Mouse (Mus musculus) lung, postnatal 0 days (tissue): ENCODE data around the gene Plekhm3. TPM values are rescaled to one million over a fixed set of nuclear protein-coding genes. Genes with fewer than 3 reads are reported as not detected.

ENCODE experiments used
- ATAC-seq: fragments of 200-750 bp; cut with Nextera tagmentation; 2 replicates; pipeline ENCODE4 v1.8.0; 2017; ENCODE audit warnings: moderate library complexity
- DNase-seq: peaks from one replicate; pipeline ENCODE4 v3.0.0-alpha.2; 2016; ENCODE audit warnings: low spot score
- H3K27ac ChIP-seq: fragments of 300-500 bp; sonication (generic); 2 replicates; pipeline ENCODE4 v1.5.1; 2014; ENCODE audit warnings: antibody characterized with exemption, mild to moderate bottlenecking, low read length, mixed read lengths
- H3K27me3 ChIP-seq: fragments of 300-500 bp; sonication (generic); replicated peaks from 2 replicates; pipeline ENCODE4 v1.6.1; 2014; ENCODE audit warnings: low read length, mixed read lengths; ENCODE audit not compliant: insufficient read depth
- H3K36me3 ChIP-seq: fragments of 300-500 bp; sonication (generic); 2 replicates; pipeline ENCODE4 v1.6.1; 2014; ENCODE audit warnings: low read length, mixed read lengths; ENCODE audit not compliant: insufficient read depth
- H3K4me1 ChIP-seq: fragments of 300-500 bp; sonication (generic); 2 replicates; pipeline ENCODE4 v1.6.1; 2014; ENCODE audit warnings: antibody characterized with exemption, low read depth, low read length, mixed read lengths; ENCODE audit not compliant: insufficient read depth
- H3K4me2 ChIP-seq: fragments of 300-500 bp; sonication (generic); replicated peaks from 2 replicates; pipeline ENCODE4 v1.6.1; 2014; ENCODE audit warnings: low read depth, mild to moderate bottlenecking, low read length, moderate library complexity, mixed read lengths
- H3K4me3 ChIP-seq: fragments of 300-500 bp; sonication (generic); 2 replicates; pipeline ENCODE4 v1.5.1; 2014; ENCODE audit warnings: low read depth, low read length
- H3K9ac ChIP-seq: fragments of 300-500 bp; sonication (generic); replicated peaks from 2 replicates; pipeline ENCODE4 v1.6.1; 2014; ENCODE audit warnings: low read depth, mild to moderate bottlenecking
- H3K9me3 ChIP-seq: fragments of 300-500 bp; sonication (generic); 2 replicates; pipeline ENCODE4 v1.6.1; 2016; ENCODE audit warnings: low read length, mixed read lengths
- CTCF ChIP-seq: IDR thresholded peaks from 2 replicates; pipeline ENCODE4 v1.5.1; 2016; ENCODE audit warnings: antibody characterized with exemption, mild to moderate bottlenecking
- EP300 ChIP-seq: IDR thresholded peaks from 2 replicates; pipeline ENCODE4 v1.6.1; 2016; ENCODE audit warnings: antibody characterized with exemption, mild to moderate bottlenecking, control low read depth
- WGBS: fragments of 180-500 bp; shearing (Covaris S2); extraction: QIAGEN DNeasy Blood & Tissue Kit; methylation state at CpG from one replicate; pipeline ENCODE4 v1.1.7; 2014; 5-methylcytosine and 5-hydroxymethylcytosine counted together
- polyA plus RNA-seq: library from polyadenylated mRNA; unstranded; fragments of >200 nt; fragmentation: Nextera tagmentation; extraction: Ambion mirVana; gene quantifications from 2 replicates; pipeline ENCODE4 v1.2.1, GENCODE M21; 2015

The Plekhm3 gene
- polyA plus RNA-seq, 1 experiment from 2014 or later: 4.7 TPM

GRCm38 (mm10) chr1:64924283-64924682, 32.3 kb downstream of the Plekhm3 start:
- Histone ChIP-seq H3K27me3 (no peaks in the 10 kb centered on the region), H3K4me3 (no peak overlapping the region), H3K9ac (no peak overlapping the region), H3K36me3 (peaks cover 10% of the 10 kb centered on the region; the same call in 1 of the 2 replicates), H3K27ac (no peak overlapping the region), H3K9me3 (no peaks in the 10 kb centered on the region), H3K4me2 (no peak overlapping the region), H3K4me1 (no peaks in the 10 kb centered on the region)
- ATAC-seq: no peak
- no peak for DNase-seq
- 76% methylated on average over 12 of the region's 12 CpGs for WGBS
- no peak for TF ChIP-seq EP300
- no peak for TF ChIP-seq CTCF

GRCm38 (mm10) chr1:64918810-64919528, 37.7 kb downstream of the Plekhm3 start:
- DNase-seq: peak; percentile 79
- H3K4me1 ChIP-seq: 0 out of 2 replicates have a peak, but pooled peaks cover 2% of the 10 kb centered on the region
- H3K9ac ChIP-seq: no peak overlapping the region
- ATAC-seq: 0 out of 2 replicates have a peak, but pooled peaks have one; percentile 25
- 48% methylated on average over 14 of the region's 14 CpGs for WGBS
- no peak overlapping the region for H3K27ac ChIP-seq
- no peaks in the 10 kb centered on the region for H3K9me3 ChIP-seq
- TF ChIP-seq CTCF (peak; percentile 68), EP300 (no peak)
- no peak overlapping the region for H3K4me2 ChIP-seq
- no peak overlapping the region for H3K4me3 ChIP-seq
- peaks cover 10% of the 10 kb centered on the region; the same call in 1 of the 2 replicates for H3K36me3 ChIP-seq
- no peaks in the 10 kb centered on the region for H3K27me3 ChIP-seq

GRCm38 (mm10) chr1:64917966-64918365, 38.7 kb downstream of the Plekhm3 start:
- peaks cover 10% of the 10 kb centered on the region; the same call in 1 of the 2 replicates for H3K36me3 ChIP-seq
- TF ChIP-seq EP300 (no peak), CTCF (no peak)
- H3K4me1 ChIP-seq: 0 out of 2 replicates have a peak, but pooled peaks cover 2% of the 10 kb centered on the region
- 63% methylated on average over 7 of the region's 7 CpGs for WGBS
- H3K4me3 ChIP-seq: no peak overlapping the region
- no peak overlapping the region for H3K27ac ChIP-seq
- ATAC-seq (no peak), DNase-seq (no peak)
- no peaks in the 10 kb centered on the region for H3K9me3 ChIP-seq
- H3K9ac ChIP-seq: no peak overlapping the region
- no peak overlapping the region for H3K4me2 ChIP-seq
- H3K27me3 ChIP-seq: no peaks in the 10 kb centered on the region

GRCm38 (mm10) chr1:64916884-64917507, 39.6 kb downstream of the Plekhm3 start:
- 66% methylated on average over 5 of the region's 5 CpGs for WGBS
- Histone ChIP-seq H3K27me3 (no peaks in the 10 kb centered on the region), H3K27ac (no peak overlapping the region), H3K4me1 (0 out of 2 replicates have a peak, but pooled peaks cover 2% of the 10 kb centered on the region), H3K9me3 (no peaks in the 10 kb centered on the region), H3K4me2 (no peak overlapping the region), H3K9ac (no peak overlapping the region), H3K36me3 (peaks cover 9% of the 10 kb centered on the region; the same call in 1 of the 2 replicates), H3K4me3 (no peak overlapping the region)
- no peak for DNase-seq
- TF ChIP-seq CTCF (no peak), EP300 (no peak)
- ATAC-seq: no peak

GRCm38 (mm10) chr1:64914356-64914755, 42.3 kb downstream of the Plekhm3 start:
- no peak for ATAC-seq
- no peak overlapping the region for H3K4me3 ChIP-seq
- H3K4me2 ChIP-seq: no peak overlapping the region
- no peaks in the 10 kb centered on the region for H3K36me3 ChIP-seq
- no peak for TF ChIP-seq CTCF
- no peak for TF ChIP-seq EP300
- 81% methylated on average over 3 of the region's 3 CpGs for WGBS
- no peak overlapping the region for H3K27ac ChIP-seq
- DNase-seq: no peak
- H3K9me3 ChIP-seq: no peaks in the 10 kb centered on the region
- no peaks in the 10 kb centered on the region for H3K27me3 ChIP-seq
- no peak overlapping the region for H3K9ac ChIP-seq
- H3K4me1 ChIP-seq: 0 out of 2 replicates have a peak, but pooled peaks cover 2% of the 10 kb centered on the region

- Histone ChIP-seq H3K9ac (no peak overlapping the region), H3K27ac (no peak overlapping the region), H3K4me2 (no peak overlapping the region), H3K36me3 (no peaks in the 10 kb centered on the region), H3K4me3 (no peak overlapping the region), H3K9me3 (no peaks in the 10 kb centered on the region), H3K4me1 (no peaks in the 10 kb centered on the region), H3K27me3 (no peaks in the 10 kb centered on the region)
- no peak for ATAC-seq
- peak; percentile 16 for DNase-seq
- 70% methylated on average over 2 of the region's 2 CpGs for WGBS
- no peak for TF ChIP-seq CTCF
- TF ChIP-seq EP300: no peak
Observed at GRCm38 (mm10) chr1:64907740-64908139, 48.9 kb downstream of the Plekhm3 start.
